Mouse (Mus musculus) kidney, adult 2 months (tissue): ENCODE measurements at regions not wholly inside any gene's neighbourhood (a gene's known extent, or its start where the extent isn't known, plus 50 kb on each side); places are given as distances from the start of the nearest gene placed in this dataset.

Source experiments
- DNase-seq: peaks from one replicate; pipeline ENCODE4 v3.0.0; 2021
- H3K27ac ChIP-seq: fragments of 200-500 bp; 2 replicates; pipeline ENCODE4 v1.5.1; 2012; ENCODE audit warnings: low read depth, low read length, control low read depth, inconsistent platforms; ENCODE audit not compliant: insufficient read depth
- H3K27me3 ChIP-seq: fragments of 200-500 bp; replicated peaks from 2 replicates; pipeline ENCODE4 v1.6.1; 2012; ENCODE audit warnings: mild to moderate bottlenecking, moderate library complexity, low read length, inconsistent platforms; ENCODE audit not compliant: control insufficient read depth, insufficient read depth
- H3K36me3 ChIP-seq: fragments of 200-500 bp; 2 replicates; pipeline ENCODE4 v1.6.1; 2012; ENCODE audit warnings: mild to moderate bottlenecking, moderate library complexity, low read length, inconsistent platforms; ENCODE audit not compliant: control insufficient read depth, insufficient read depth
- H3K4me1 ChIP-seq: fragments of 200-500 bp; 2 replicates; pipeline ENCODE4 v1.6.1; 2011; ENCODE audit warnings: low read length; ENCODE audit not compliant: control insufficient read depth, insufficient read depth
- H3K4me3 ChIP-seq: fragments of 200-500 bp; 2 replicates; pipeline ENCODE4 v1.5.1; 2011; ENCODE audit warnings: mild to moderate bottlenecking, low read depth, low read length, control low read depth; ENCODE audit not compliant: insufficient read depth
- CTCF ChIP-seq: fragments of 200-500 bp; conservative IDR thresholded peaks from 2 replicates; pipeline ENCODE4 v1.5.1; 2011; ENCODE audit warnings: low read depth, mild to moderate bottlenecking, control low read depth, low read length, moderate library complexity, mixed read lengths; ENCODE audit not compliant: insufficient read depth, insufficient read length
- POLR2A ChIP-seq: fragments of 200-500 bp; IDR thresholded peaks from one replicate; pipeline ENCODE4 v1.6.1; 2011; ENCODE audit warnings: low read depth, low read length, control low read depth
- WGBS: fragments of 180-500 bp; shearing (Covaris S2); methylation state at CpG from one replicate; pipeline ENCODE4 v1.1.7; 2018; 5-methylcytosine and 5-hydroxymethylcytosine counted together

DNA sequence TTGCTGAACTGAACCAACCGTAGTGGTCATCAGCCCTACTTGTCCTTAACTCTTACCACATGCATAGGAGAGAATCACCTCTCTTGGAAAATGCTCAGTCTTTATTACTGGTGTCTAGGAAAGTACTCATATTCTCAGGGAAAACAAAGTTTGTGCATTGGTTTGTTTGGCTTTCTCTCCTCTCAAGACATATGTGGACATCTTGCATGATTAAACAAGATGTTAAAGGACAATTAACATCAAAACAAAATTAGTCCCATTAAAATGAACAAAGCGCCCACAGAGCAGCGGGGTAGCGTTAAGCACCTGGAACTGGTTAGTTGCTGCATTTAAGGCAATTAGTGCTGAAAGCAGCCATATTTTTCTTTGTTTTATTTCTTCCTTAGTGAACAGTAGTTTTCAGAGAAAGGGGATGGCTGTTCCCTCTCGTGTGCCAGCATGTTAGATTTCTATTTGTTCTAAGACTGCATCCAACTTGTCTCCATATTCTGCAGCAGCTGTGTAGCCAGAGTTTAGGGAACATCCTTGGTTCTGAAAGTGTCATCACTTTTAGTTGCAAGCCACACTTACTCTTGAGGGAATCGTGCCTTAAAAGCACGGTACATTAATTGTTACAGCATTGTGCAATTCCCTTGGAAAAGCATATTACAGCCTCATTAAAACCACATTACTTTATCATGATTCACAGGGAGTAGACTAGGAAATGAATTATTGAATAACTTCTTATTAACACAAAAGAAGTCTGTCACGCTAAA lies 137.7 kb downstream of the Ube2u start:
- Histone ChIP-seq H3K4me1 (no peaks in the 10 kb centered on the region), H3K36me3 (no peaks in the 10 kb centered on the region), H3K4me3 (no peak overlapping the region), H3K27me3 (no peaks in the 10 kb centered on the region), H3K27ac (no peak overlapping the region)
- WGBS, result 42% methylated on average over 8 of the region's 8 CpGs
- TF ChIP-seq POLR2A, result no peak
- no peak for TF ChIP-seq CTCF
- no peak for DNase-seq

DNA sequence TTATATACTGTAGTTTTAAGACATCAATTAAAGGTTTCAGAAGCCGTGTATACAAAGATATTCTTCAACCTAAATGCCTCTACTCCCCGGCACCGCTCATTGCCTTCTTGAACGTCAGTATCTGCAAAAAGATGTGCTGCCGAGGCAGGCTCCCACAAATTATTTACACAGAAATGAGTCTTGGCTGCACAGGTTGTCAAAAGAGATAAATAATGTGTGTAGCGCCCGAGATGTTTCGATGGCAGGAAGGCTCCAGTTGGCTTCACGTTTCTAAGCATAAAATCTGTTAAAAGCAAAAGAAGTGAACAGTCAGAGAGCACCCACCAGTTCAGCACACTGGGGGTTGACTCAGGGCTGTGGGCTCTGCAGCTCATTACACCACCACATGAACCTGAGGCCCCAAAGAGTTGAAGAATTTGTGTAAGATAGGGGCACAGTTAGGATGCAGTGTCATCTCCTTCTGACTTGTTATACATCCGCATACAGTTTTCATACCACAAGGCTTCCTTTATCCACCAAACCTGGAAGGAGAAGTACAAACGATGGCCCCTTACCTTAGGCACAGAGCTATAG lies 138.4 kb downstream of the Ube2u start:
- H3K4me1 ChIP-seq, result no peaks in the 10 kb centered on the region
- H3K4me3 ChIP-seq, result no peak overlapping the region
- DNase-seq, result no peak
- no peaks in the 10 kb centered on the region for H3K36me3 ChIP-seq
- no peaks in the 10 kb centered on the region for H3K27me3 ChIP-seq
- TF ChIP-seq CTCF (no peak), POLR2A (no peak)
- H3K27ac ChIP-seq, result no peak overlapping the region
- WGBS, result 45% methylated on average over 11 of the region's 11 CpGs

- H3K36me3 ChIP-seq, result no peaks in the 10 kb centered on the region
- no peaks in the 10 kb centered on the region for H3K4me1 ChIP-seq
- no peak for DNase-seq
- no peak overlapping the region for H3K4me3 ChIP-seq
- H3K27me3 ChIP-seq, result no peaks in the 10 kb centered on the region
- H3K27ac ChIP-seq, result no peak overlapping the region
- 93% methylated on average over 4 of the region's 5 CpGs for WGBS
- TF ChIP-seq CTCF, result no peak
- no peak for TF ChIP-seq POLR2A
Measured at GRCm38 (mm10) chr4:100624656-100625055, 146.0 kb downstream of the Ube2u start.

DNA sequence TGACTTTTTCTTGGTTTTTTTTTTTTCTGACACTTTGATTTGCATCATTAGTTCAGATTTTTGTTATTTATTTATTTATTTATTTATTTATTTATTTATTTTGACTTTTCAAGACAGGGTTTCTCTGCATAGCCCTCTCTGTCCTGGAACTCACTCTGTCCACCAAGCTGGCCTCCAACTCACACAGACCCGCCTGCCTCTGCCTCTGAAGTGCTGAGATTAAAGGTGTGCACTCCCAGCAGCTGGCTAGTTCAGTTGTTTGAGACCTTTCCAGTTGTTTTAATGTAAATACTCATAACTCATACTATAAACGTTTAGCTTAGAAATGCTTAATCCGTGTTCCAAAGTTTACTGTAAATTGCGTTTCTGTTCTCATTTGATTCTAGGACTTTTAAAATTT lies 147.9 kb downstream of the Ube2u start:
- no peak overlapping the region for H3K27ac ChIP-seq
- no peak for TF ChIP-seq POLR2A
- TF ChIP-seq CTCF, result no peak
- H3K27me3 ChIP-seq, result no peaks in the 10 kb centered on the region
- 79% methylated on average over 4 of the region's 4 CpGs for WGBS
- H3K4me3 ChIP-seq, result no peak overlapping the region
- no peaks in the 10 kb centered on the region for H3K4me1 ChIP-seq
- H3K36me3 ChIP-seq, result no peaks in the 10 kb centered on the region
- no peak for DNase-seq

- DNase-seq, result no peak
- H3K36me3 ChIP-seq, result no peaks in the 10 kb centered on the region
- H3K27ac ChIP-seq, result no peak overlapping the region
- H3K27me3 ChIP-seq, result no peaks in the 10 kb centered on the region
- TF ChIP-seq POLR2A, result no peak
- no peak for TF ChIP-seq CTCF
- WGBS, result 57% methylated on average over 2 of the region's 2 CpGs
- no peaks in the 10 kb centered on the region for H3K4me1 ChIP-seq
- no peak overlapping the region for H3K4me3 ChIP-seq
Measured at GRCm38 (mm10) chr4:100634388-100634787, 142.1 kb upstream of the Cachd1 start.

GRCm38 (mm10) chr4:100637597-100637996 lies 138.9 kb upstream of the Cachd1 start:
- Histone ChIP-seq H3K4me3 (no peak overlapping the region), H3K4me1 (no peaks in the 10 kb centered on the region), H3K36me3 (no peaks in the 10 kb centered on the region), H3K27me3 (no peaks in the 10 kb centered on the region), H3K27ac (no peak overlapping the region)
- 95% methylated on average over 2 of the region's 2 CpGs for WGBS
- TF ChIP-seq POLR2A, result no peak
- DNase-seq, result no peak

GRCm38 (mm10) chr4:100661154-100661553 lies 115.3 kb upstream of the Cachd1 start:
- DNase-seq, result no peak
- Histone ChIP-seq H3K27ac (no peak overlapping the region), H3K4me3 (no peak overlapping the region), H3K36me3 (no peaks in the 10 kb centered on the region), H3K27me3 (no peaks in the 10 kb centered on the region), H3K4me1 (no peaks in the 10 kb centered on the region)
- 63% methylated on average over 1 of the region's 1 CpGs for WGBS
- TF ChIP-seq CTCF (no peak), POLR2A (no peak)
